Mouse (Mus musculus) limb, embryonic 12.5 days (tissue): ENCODE data around the gene Slc32a1. TPM values are rescaled to one million over a fixed set of nuclear protein-coding genes. Genes with fewer than 3 reads are reported as not detected.

Experiments used
- ATAC-seq: fragments of 200-750 bp; cut with Nextera tagmentation; 2 replicates; pipeline ENCODE4 v1.8.0; 2017; ENCODE audit warnings: low read depth, moderate TSS enrichment; ENCODE audit not compliant: insufficient number of reproducible peaks, insufficient read depth, low FRiP score, low TSS enrichment
- H3K27ac ChIP-seq: fragments of 300-500 bp; sonication (generic); 2 replicates; pipeline ENCODE4 v1.5.1; 2016; ENCODE audit warnings: mild to moderate bottlenecking, moderate library complexity
- H3K27me3 ChIP-seq: fragments of 300-500 bp; sonication (generic); 2 replicates; pipeline ENCODE4 v1.6.1; 2016; ENCODE audit warnings: mild to moderate bottlenecking, moderate library complexity
- H3K36me3 ChIP-seq: fragments of 300-500 bp; sonication (generic); 2 replicates; pipeline ENCODE4 v1.6.1; 2016; ENCODE audit warnings: mild to moderate bottlenecking, moderate library complexity
- H3K4me1 ChIP-seq: fragments of 300-500 bp; sonication (generic); replicated peaks from 2 replicates; pipeline ENCODE4 v1.6.1; 2016
- H3K4me2 ChIP-seq: fragments of 300-500 bp; sonication (generic); 2 replicates; pipeline ENCODE4 v1.6.1; 2016; ENCODE audit warnings: mild to moderate bottlenecking, moderate library complexity
- H3K4me3 ChIP-seq: fragments of 300-500 bp; sonication (generic); replicated peaks from 2 replicates; pipeline ENCODE4 v1.5.1; 2016; ENCODE audit warnings: mild to moderate bottlenecking
- H3K9ac ChIP-seq: fragments of 300-500 bp; sonication (generic); replicated peaks from 2 replicates; pipeline ENCODE4 v1.6.1; 2016; ENCODE audit warnings: mild to moderate bottlenecking, moderate library complexity
- H3K9me3 ChIP-seq: fragments of 300-500 bp; sonication (generic); 2 replicates; pipeline ENCODE4 v1.6.1; 2016; ENCODE audit warnings: mild to moderate bottlenecking, moderate library complexity
- WGBS: fragments of 180-500 bp; shearing (Covaris S2); methylation state at CpG from one replicate; pipeline ENCODE4 v1.1.7; 2016; 5-methylcytosine and 5-hydroxymethylcytosine counted together
- polyA plus RNA-seq: library from polyadenylated mRNA; unstranded; fragments of >200 nt; fragmentation: Nextera tagmentation; extraction: Ambion mirVana; gene quantifications from 2 replicates; pipeline ENCODE4 v1.2.1, GENCODE M21; 2016

Gene Slc32a1
- not detected in 2 replicates for polyA plus RNA-seq

DNA sequence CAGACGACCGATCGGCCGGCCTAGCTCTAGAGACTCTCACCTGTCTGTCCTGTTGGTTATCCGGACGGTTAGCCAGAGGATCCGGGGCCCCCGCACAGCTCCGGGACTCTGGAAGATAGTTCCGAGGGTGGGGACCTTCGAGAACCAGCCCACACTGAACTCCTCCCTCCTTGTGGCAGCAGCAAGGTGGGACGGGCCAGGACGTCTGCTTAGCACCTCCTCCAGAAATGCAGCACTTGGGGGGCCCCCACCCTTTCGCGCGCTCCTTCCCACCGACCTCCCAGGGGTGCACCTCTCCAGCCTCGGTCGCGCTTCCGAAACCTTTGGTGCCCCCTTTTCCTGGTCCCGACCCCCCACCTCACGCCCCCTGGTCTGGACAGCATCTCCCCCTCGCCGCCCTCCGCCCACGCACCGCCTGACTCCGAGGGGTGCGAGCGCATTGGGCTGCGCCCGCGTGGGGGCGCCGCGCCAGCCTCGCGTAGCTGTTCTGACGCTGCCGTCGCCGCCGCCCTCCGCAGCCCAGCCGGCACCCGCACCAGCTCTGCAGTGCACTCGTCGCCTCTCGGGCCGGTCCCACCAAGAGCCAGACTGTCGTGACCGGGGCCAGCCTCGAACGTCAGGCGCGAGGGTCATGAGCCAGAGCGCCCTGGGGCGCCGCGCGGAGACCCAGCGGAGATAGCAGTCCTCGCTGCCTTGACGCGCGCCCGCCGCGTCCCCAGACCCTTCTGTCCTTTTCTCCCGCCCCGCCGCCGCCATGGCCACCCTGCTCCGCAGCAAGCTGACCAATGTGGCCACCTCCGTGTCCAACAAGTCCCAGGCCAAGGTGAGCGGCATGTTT, at the start of gene Slc32a1:
Slc32a1 (plus strand) TSS at position 280 of the 838 bp plus-strand sequence.
- H3K27ac ChIP-seq = no peak within 1 kb of the TSS
- H3K9me3 ChIP-seq = no peaks in the 10 kb centered on the region
- no peaks in the 10 kb centered on the region for H3K36me3 ChIP-seq
- H3K4me3 ChIP-seq = peak within 1 kb of the TSS; percentile 27
- no peak for ATAC-seq
- H3K27me3 ChIP-seq = peaks cover 100% of the 10 kb centered on the region
- no peak within 1 kb of the TSS for H3K9ac ChIP-seq
- peaks cover 26% of the 10 kb centered on the region for H3K4me1 ChIP-seq
- under 1% methylated on average over 77 of the region's 77 CpGs for WGBS
- peak within 1 kb of the TSS; percentile 45 for H3K4me2 ChIP-seq

DNA sequence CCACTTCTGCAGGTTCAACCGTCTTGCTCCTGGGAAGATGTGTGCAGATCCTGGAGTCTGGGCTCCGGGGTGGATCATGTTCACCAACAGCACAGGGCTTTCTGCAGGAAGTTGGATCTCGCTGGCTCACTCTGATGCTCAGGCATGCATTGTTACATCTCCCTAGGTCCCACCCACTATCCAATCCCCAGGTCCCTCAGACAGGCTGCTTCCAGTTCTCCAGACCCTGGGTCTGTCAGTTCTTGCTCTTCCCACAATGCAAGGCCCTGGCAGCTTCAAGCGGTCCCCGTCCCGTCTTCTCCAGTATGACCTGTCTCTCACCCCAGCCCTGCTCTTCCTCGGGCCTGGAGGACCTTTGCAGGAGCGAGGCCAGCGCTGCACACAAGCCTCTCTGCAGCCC, 49.8 kb upstream of the Slc32a1 start:
- Histone ChIP-seq H3K4me2 (no peak overlapping the region), H3K27me3 (peaks cover 57% of the 10 kb centered on the region), H3K27ac (no peak overlapping the region), H3K9ac (no peak overlapping the region), H3K9me3 (0 out of 2 replicates have a peak, but pooled peaks cover 3% of the 10 kb centered on the region), H3K4me1 (peaks cover 4% of the 10 kb centered on the region), H3K36me3 (no peaks in the 10 kb centered on the region), H3K4me3 (no peak overlapping the region)
- ATAC-seq = no peak
- WGBS = 17% methylated on average over 9 of the region's 9 CpGs

DNA sequence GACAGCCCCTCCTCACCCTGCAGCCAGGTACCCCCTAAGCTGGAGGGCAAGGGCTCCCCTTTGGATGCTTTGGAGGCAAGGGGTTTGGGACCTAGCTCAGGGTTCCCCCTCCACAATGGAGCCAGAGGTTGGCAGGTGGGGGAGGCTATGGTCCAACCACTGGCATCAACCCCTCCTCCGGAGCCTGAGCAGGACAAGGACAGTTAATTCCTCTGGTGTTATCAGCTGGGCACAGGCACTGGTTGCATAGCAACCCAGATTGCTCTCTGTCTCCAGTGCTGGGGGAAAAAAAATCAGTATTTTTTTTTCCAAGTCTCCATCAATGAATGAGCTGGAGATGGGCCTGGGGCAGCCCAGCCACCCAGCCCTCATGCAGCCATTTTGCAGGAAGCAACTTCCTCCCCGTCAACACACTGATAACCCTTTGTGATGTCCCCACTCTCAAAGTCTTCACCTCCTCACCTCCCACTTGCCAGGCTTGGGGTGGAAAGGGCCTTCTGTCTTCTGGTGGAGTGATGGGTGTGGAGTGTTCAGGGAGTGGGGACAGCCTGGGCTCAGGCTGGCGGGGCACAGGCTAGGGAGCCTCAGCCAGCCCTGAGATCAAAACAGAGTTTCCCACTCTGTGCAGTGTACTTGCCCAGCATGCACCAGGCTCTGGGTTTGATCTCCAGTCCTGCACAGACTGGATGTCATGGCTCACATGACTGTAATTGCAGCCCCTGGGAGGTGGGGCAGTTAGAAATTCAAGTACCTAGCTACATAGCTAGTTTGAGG, 49.0 kb upstream of the Slc32a1 start:
- no peak overlapping the region for H3K4me3 ChIP-seq
- H3K27me3 ChIP-seq = peaks cover 57% of the 10 kb centered on the region
- 45% methylated on average over 3 of the region's 3 CpGs for WGBS
- H3K36me3 ChIP-seq = no peaks in the 10 kb centered on the region
- no peaks in the 10 kb centered on the region for H3K4me1 ChIP-seq
- no peak overlapping the region for H3K9ac ChIP-seq
- H3K27ac ChIP-seq = no peak overlapping the region
- no peak overlapping the region for H3K4me2 ChIP-seq
- H3K9me3 ChIP-seq = 0 out of 2 replicates have a peak, but pooled peaks cover 3% of the 10 kb centered on the region
- no peak for ATAC-seq

DNA sequence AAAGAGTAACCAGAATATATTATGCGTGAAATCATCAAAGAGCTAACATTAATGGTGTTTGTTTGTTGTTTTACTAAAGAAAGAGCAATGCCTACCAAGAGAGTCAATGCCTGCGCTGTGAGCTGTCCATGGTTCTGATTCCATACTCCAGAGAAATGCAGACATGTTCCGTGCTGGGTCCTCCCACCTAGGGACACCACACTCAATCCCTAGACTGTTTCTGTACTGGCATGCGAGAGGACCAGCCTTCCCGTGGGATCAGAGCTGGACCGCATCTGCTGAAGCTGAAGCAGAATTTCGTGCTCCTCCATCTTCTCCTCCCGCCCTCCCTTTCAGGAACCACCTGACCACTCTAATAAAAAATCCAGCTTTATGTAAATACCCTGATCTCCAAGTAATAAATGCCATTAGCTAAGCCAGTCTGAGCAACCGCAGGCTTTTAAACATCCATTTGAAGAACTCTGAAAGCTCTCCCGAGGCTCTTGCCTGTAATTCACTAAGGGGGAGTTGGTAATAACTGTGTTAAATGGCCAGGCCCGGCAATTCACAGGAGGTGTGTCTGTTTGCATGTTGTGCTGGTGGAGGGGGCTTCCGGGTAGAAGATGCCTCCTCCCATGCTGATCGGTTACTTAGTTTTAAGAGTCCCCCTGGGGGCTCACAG, 40.0 kb upstream of the Slc32a1 start:
- 22% methylated on average over 13 of the region's 13 CpGs for WGBS
- H3K9me3 ChIP-seq = no peaks in the 10 kb centered on the region

DNA sequence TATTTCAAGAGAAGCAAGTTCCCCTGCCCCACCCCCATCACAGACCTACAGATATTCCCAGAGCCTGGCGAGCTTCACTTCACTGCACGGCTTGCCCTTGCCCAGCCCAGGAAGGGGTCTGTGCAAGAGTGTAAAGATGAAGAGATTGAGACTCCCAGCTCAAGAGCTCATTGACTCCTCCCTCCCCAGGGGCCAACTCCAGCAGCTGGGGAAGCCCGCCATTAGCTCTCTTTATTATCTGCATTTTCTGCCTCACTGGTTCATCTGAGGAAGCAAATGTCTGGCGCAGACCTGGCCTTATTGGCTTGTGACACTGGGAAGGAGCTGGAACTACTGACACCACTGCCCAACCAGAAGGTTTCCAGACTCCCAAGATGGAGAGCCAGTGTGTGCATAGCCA, 30.6 kb upstream of the Slc32a1 start:
- no peak for ATAC-seq
- WGBS = 63% methylated on average over 4 of the region's 4 CpGs
- Histone ChIP-seq H3K4me3 (no peak overlapping the region), H3K4me1 (no peaks in the 10 kb centered on the region), H3K9me3 (no peaks in the 10 kb centered on the region), H3K27me3 (peaks cover 13% of the 10 kb centered on the region; the same call in 1 of the 2 replicates), H3K9ac (no peak overlapping the region), H3K36me3 (no peaks in the 10 kb centered on the region), H3K27ac (no peak overlapping the region), H3K4me2 (no peak overlapping the region)

More for the DNA sequence above, 40.0 kb upstream of the Slc32a1 start:
- H3K36me3 ChIP-seq = no peaks in the 10 kb centered on the region
- no peak overlapping the region for H3K4me2 ChIP-seq
- no peak overlapping the region for H3K27ac ChIP-seq
- no peak overlapping the region for H3K4me3 ChIP-seq
- no peak for ATAC-seq
- peaks cover 38% of the 10 kb centered on the region for H3K27me3 ChIP-seq
- no peaks in the 10 kb centered on the region for H3K4me1 ChIP-seq
- H3K9ac ChIP-seq = no peak overlapping the region

DNA sequence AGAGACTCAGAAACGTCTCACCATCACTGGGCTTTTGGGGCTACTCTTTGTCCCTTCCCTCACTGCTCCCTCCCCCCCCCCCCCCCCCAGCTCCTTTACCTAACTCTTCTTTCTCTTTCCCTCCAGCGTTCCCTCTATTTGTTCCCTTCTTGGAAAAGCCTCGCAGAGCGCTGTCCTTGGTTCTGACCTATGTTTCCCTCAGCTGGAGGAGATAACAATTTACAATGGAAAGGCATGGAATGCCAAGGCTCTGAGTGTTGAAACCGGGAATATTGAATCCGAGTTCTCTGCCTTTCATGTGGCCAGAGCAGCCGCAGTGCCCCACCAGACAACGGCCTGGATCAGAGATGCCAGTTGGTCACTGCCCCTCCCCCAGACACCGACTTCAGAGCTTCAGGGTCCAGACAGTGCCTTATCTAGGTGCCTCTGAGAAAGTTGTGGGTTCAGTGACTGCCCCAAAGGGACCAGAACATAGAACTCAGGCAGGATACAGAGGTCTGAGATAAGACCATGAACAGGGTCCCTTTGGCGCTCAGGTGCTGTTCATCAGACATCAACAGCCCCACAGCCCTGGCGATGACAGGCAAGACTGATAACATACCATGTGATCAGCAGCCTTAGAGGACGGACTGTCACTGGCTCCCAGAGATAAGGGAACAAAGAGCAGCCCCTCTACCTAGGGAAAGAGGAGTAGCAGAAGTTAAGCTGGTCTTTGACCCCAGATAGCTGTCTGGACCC, 25.8 kb upstream of the Slc32a1 start:
- H3K9ac ChIP-seq = no peak overlapping the region
- H3K4me3 ChIP-seq = no peak overlapping the region
- ATAC-seq = no peak
- H3K36me3 ChIP-seq = no peaks in the 10 kb centered on the region
- H3K9me3 ChIP-seq = no peaks in the 10 kb centered on the region
- peaks cover 23% of the 10 kb centered on the region; the same call in 1 of the 2 replicates for H3K27me3 ChIP-seq
- no peak overlapping the region for H3K27ac ChIP-seq
- WGBS = 12% methylated on average over 12 of the region's 12 CpGs
- peaks cover 11% of the 10 kb centered on the region; the same call in 1 of the 2 replicates for H3K4me1 ChIP-seq
- H3K4me2 ChIP-seq = no peak overlapping the region

DNA sequence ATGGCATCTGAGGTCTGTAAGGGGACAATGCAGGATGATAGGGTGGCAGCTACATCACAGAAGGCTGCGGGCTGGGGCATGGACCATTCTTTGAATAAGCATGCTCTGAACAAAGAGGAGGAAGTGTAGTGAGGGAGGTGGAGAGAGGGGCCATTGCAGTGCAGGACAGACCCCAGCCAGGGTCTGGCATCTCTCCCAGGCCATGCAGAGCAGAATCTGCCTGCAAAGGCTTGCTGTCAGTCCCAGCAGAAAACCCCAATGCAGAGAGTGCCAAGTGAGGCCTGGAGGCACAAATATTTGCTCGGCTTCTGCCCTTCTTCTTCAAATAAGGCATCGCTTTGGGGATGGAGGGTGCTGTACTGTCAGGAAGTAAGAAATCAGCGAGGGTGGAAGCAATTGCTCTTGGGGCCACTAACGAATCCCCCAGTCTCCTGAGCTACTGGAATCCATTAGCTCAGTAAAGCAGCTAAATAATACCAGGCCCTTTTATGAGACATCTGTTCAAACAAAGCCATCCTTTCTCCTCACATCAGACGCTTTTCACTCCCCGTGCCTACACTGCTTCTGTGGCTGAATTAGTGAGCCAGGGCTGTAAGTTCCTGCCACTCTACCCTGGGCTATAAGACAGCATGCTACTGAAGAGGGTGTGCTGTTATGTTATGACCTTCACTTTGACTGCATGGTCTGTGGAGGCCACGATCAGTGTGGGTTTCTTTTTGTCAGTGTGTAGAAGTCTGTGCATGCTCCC, 21.9 kb upstream of the Slc32a1 start:
- no peak overlapping the region for H3K4me2 ChIP-seq
- H3K36me3 ChIP-seq = no peaks in the 10 kb centered on the region
- no peak overlapping the region for H3K4me3 ChIP-seq
- WGBS = 25% methylated on average over 8 of the region's 8 CpGs
- H3K27ac ChIP-seq = no peak overlapping the region
- no peak overlapping the region for H3K9ac ChIP-seq
- H3K4me1 ChIP-seq = peaks cover 11% of the 10 kb centered on the region; the same call in 1 of the 2 replicates
- no peak for ATAC-seq
- no peaks in the 10 kb centered on the region for H3K9me3 ChIP-seq
- peaks cover 17% of the 10 kb centered on the region; the same call in 1 of the 2 replicates for H3K27me3 ChIP-seq

DNA sequence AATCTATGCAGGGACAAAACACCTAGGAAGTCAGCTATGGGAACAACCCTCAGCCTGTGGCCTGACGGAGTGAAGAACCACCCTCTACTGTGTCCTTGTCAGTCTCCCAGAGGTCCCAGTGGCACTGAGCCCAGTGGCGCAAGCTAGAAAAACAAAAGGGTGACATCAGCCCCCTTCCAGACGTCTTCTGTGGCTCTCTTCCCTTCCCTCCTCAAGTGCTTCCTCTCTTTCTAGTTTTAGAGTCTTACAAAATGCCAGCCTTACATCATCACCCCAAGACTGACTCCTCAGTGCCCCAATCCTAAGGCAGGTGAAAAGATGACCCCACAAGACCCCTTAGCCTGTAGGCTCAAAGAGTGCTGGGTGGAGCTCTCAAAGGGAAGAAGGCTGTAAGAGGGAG, 20.1 kb upstream of the Slc32a1 start:
- Histone ChIP-seq H3K27me3 (peaks cover 22% of the 10 kb centered on the region), H3K4me2 (no peak overlapping the region), H3K4me1 (peaks cover 16% of the 10 kb centered on the region; the same call in 1 of the 2 replicates), H3K9ac (no peak overlapping the region), H3K9me3 (no peaks in the 10 kb centered on the region), H3K27ac (no peak overlapping the region), H3K4me3 (no peak overlapping the region), H3K36me3 (no peaks in the 10 kb centered on the region)
- no peak for ATAC-seq
- WGBS = 63% methylated on average over 3 of the region's 3 CpGs

DNA sequence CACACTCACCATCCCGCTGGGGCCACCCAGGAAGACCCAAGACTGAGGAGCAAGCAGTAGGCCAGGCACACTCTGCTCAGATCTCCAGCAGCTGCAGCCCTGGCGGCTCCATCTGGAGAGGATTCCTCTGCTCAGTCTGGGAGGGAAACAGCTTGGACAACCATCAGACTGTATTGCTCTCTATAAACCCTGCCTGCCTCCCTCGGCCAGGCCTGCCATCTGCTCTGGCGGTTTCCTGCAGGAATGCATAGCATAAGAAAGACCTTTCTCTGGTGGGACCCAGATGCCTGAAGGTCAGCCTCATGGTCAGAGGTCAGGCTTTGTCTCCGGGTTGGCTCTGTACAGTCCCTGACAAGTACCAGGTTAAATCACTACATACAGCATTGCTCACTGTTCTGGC, 19.3 kb upstream of the Slc32a1 start:
- 28% methylated on average over 5 of the region's 5 CpGs for WGBS
- H3K27ac ChIP-seq = no peak overlapping the region
- peaks cover 30% of the 10 kb centered on the region for H3K27me3 ChIP-seq
- no peaks in the 10 kb centered on the region for H3K9me3 ChIP-seq
- no peak for ATAC-seq
- peaks cover 18% of the 10 kb centered on the region; the same call in 1 of the 2 replicates for H3K4me1 ChIP-seq
- H3K4me2 ChIP-seq = no peak overlapping the region
- no peaks in the 10 kb centered on the region for H3K36me3 ChIP-seq
- no peak overlapping the region for H3K4me3 ChIP-seq
- no peak overlapping the region for H3K9ac ChIP-seq

DNA sequence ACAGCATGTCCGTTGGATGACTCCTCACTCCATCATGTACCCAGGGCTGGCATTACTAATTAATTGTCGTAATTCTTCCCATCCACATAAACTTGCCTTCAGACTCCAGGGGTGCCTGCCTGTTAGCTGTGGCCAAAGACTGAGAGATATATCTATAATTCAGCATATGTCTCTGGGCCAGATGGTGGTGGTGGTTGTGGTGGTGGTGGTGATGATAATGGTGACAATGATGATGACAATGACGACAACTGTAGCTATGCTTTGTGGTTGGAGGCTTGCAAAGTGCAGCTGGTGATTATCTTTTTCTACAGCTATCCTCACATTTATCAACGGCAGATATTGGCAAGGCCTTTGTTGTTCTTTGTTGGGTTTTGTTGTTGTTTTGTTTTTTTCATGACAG, 17.2 kb upstream of the Slc32a1 start:
- Histone ChIP-seq H3K27me3 (peaks cover 41% of the 10 kb centered on the region), H3K4me2 (no peak overlapping the region), H3K4me1 (peaks cover 18% of the 10 kb centered on the region; the same call in 1 of the 2 replicates), H3K4me3 (no peak overlapping the region), H3K9me3 (no peaks in the 10 kb centered on the region), H3K27ac (no peak overlapping the region), H3K36me3 (no peaks in the 10 kb centered on the region), H3K9ac (no peak overlapping the region)
- no peak for ATAC-seq
- WGBS = 70% methylated on average over 4 of the region's 4 CpGs
